Mouse (Mus musculus) cerebellum, postnatal 14 days (tissue): Measurements from ENCODE around the gene Rrp15.
"Not testable (repeated sequence)": the region's sequence is repeated elsewhere in the genome, so short reads cannot be mapped to it uniquely, and the experiment has no call there.

ENCODE experiments used
- DNase-seq, 2 experiments: peaks; one replicate each; pipeline ENCODE4 v3.0.0; 2021; ENCODE audit warnings: mixed read lengths in 2 of 2

Gene Rrp15

GRCm38 (mm10) chr1:186748724-186749653 is at the start of gene Rrp15:
Gene Rrp15, minus strand, starts transcription at chr1:186749358.
- peak; percentile 89 to 94 for DNase-seq

- no peak for DNase-seq
Observed at GRCm38 (mm10) chr1:186797991-186798390, 48.8 kb upstream of the Rrp15 start.

GRCm38 (mm10) chr1:186785359-186785758 is 36.2 kb upstream of the Rrp15 start:
- DNase-seq, result no peak

DNA sequence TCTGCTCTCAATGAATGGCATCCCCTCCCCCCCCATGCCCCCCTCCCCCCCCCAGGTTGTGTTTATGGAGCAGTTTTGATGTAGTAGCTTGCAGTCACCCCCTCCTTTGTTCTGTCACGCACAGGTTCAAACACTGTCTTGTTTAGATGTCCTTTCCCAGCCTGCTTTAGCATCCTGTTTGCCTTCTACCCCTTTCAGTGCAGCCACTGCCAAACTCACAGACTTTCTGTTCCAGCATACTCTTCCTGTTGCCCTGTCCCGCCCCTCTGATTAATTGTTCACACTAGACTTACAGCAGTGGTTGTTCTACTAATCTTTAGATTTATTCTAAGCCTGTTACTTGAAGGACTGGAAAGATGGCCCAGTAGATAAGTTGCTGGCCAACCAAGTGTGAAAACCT is 31.7 kb upstream of the Rrp15 start:
- no peak for DNase-seq

DNA sequence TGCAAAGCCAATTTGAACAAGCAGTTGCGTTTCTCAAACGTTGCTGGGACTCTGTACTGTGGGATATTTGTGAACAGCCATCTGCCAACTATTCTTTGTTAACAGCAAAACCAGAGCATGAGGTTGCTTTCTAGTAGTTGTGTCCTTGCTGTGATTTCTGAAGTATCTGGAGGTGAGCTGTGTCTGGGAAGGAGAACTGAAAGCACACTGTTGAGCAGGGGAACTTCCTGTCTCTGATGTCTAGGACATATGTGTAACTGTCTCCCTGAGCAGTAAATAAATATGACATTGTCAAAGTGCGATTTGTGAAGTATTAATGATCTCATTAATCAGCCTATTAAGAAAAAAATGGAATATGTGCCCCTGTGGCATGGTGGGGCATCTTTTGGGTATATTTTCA is 24.0 kb upstream of the Rrp15 start:
- no peak for DNase-seq

DNA sequence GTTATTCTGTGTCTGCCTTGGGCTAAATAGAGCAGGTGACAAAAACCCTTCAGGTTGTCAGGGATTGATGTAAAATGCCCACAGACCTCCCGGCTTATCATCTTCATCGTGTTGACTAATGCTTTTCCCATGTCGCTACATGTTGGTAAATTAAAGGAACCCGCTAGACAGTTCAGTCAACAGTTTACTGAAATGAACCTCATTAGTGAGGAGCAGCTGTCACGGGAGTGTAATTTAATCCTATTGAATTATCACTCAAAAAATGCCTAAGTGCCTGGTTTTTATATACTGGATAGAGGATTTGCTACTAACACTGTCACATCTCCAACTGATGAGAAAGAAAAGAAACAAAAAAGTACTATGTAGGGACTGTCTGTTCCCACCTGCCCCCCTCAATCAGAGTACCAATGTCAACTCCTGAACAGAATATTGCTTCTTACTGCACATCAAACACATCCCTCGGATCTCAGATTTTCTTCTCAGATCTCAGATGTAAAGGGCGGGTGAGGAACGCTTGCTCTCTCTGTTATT is 23.5 kb upstream of the Rrp15 start:
- DNase-seq, result no peak

DNA sequence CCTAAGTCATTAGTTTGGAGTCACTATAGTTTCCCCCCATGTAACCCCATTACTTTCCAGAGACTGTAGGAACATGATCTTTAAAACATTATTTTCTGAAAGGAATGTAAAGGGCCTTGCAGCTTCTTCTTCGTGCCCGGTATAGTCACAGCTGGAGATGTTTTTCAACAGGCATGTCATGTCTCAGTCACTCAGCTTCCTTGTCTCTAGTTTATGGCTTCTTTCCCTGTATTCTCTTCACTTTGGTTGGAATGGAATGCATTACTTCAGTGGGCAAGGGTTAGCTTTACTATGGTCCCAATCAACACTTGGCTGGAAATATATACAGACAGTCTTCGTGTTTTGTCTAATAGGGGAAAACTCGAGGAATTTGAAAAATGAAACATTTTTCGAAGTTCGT is 22.8 kb upstream of the Rrp15 start:
- no peak for DNase-seq

- no peak for DNase-seq
Observed at GRCm38 (mm10) chr1:186770659-186771058, 21.5 kb upstream of the Rrp15 start.

GRCm38 (mm10) chr1:186768392-186768791 is 19.2 kb upstream of the Rrp15 start:
- no peak for DNase-seq

DNA sequence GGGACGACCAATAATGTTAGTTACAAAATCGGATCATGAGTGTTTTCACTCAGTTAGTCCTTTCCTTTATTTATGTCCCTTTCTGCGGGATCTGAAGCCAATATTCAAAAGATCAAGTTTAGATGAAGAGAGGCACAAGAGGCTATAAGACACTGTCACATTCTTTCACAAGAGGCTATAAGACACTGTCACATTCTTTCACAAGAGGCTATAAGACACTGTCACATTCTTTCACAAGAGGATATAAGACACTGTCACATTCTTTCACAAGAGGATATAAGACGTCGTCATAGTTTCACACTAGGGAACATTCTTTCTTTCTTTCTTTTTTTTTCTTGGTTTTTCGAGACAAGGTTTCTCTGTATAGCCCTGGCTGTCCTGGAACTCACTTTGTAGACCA is 14.3 kb upstream of the Rrp15 start:
- DNase-seq, result not testable (repeated sequence)

- peak in 1 of 2 experiments; percentile 24 for DNase-seq
Observed at GRCm38 (mm10) chr1:186749675-186750283, 621 bp upstream of the Rrp15 start.

DNA sequence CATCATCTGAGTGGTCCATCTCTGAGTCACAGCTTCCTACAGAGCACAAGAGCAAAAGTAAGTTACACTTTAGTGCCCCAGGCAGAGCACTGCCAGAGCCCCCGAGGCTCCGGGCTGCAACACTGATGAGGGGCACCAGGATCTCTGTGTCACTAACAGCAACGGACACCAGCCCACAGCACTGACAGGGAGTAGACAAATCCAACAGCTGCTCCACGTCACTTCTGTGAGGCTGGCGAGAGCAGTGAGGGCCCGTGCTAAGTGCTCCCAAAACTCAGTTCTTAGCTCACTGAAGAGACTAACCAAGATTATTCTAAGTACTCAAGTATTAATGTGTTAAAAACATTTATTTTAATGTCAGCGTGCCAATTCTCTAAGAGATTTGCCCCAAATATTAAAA is 9.3 kb downstream of the Rrp15 start:
- no peak for DNase-seq

DNA sequence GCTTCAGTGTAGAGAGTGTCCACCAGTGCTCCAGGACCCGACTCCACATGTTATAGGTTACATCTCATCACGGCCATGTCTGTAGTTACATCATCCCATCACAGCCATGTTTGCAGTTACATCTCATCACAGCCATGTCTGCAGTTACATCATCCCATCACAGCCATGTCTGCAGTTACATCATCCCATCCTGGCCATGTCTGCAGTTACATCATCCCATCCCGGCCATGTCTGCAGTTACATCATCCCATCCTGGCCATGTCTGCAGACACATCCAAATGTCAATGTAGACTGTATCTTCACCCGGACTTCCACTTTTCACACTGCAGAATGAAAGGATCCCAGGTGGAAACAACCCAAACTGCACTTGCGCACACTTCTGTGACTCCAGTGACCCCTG is 13.6 kb downstream of the Rrp15 start:
- no peak for DNase-seq

GRCm38 (mm10) chr1:186733052-186733451 is 16.1 kb downstream of the Rrp15 start:
- DNase-seq, result no peak

GRCm38 (mm10) chr1:186728778-186729177 is 20.4 kb downstream of the Rrp15 start:
- no peak for DNase-seq

- DNase-seq, result no peak
Observed at GRCm38 (mm10) chr1:186726117-186726516, 23.0 kb downstream of the Rrp15 start.

GRCm38 (mm10) chr1:186722299-186722698 is 26.9 kb downstream of the Rrp15 start:
- no peak for DNase-seq

DNA sequence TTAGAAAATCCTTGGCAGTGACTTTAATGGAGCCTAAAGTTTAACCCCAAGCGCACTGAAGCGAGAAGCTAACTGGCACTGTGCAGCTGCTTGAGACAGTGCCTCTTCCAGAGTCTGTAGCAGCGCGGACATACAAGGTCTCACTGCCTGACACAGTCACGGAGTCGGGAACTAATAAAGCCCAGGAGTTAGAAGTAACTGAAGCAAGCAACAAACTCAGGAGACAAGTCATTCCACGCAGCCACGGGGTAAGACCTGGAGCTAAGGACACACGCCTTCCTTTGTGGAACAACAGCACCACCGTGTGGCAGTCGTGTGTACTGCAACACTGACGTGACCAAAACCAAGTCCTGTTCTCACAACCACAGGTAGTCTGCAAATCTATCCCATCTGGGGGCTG is 27.3 kb downstream of the Rrp15 start:
- DNase-seq, result peak; percentile 91 to 94

- peak; percentile 26 to 41 for DNase-seq
Observed at GRCm38 (mm10) chr1:186721166-186721565, 28.0 kb downstream of the Rrp15 start.

- peak; percentile 19 to 61 for DNase-seq
Observed at GRCm38 (mm10) chr1:186719708-186720107, 29.4 kb downstream of the Rrp15 start.

- no peak for DNase-seq
Observed at GRCm38 (mm10) chr1:186718881-186719280, 30.3 kb downstream of the Rrp15 start.

- DNase-seq, result no peak
Observed at GRCm38 (mm10) chr1:186714980-186715896, 33.9 kb downstream of the Rrp15 start.

DNA sequence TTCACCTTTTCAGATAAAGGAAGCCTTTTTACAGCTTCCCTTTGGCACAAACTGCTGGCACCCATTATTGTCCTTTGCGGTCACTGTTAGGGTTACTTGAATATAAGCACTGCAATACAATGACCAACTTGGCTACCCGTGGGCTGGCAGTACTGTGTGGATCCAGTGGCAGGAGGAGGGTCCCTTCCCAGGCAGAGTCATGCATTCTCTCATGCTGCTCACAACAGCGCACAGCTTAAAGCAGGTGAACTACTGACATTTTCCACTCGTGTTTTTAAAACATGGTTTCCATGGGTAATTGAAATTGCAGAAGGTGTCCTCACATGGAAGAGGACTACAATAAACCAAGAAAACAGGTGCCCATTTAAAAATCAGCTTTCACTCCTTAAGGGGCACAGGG is 34.9 kb downstream of the Rrp15 start:
- DNase-seq, result no peak
